ENCODE assay signal across 23 mouse cellular contexts in genomic region chr9:44053936-44054335, GRCm38 (mm10). TPM values are rescaled to one million over a fixed set of nuclear protein-coding genes. Genes with fewer than 3 reads are reported as not detected.
"Had no signal": no experiment of that assay in that cellular context is flagged by ENCODE, and none has a peak within 500 bp of the region (broad histone marks: within the 10 kb centered on the region; RNA-seq: fewer than 3 reads in every experiment).

No protein-coding gene starts in this region.

- ATAC-seq: lung, postnatal 0 days; midbrain, embryonic 13.5 days; midbrain, embryonic 15.5 days had no signal

- H3K9me3 ChIP-seq: lung, embryonic 15.5 days; midbrain, embryonic 13.5 days; midbrain, embryonic 15.5 days; neural tube, embryonic 12.5 days; stomach, embryonic 15.5 days had no signal

- H3K4me1 ChIP-seq: lung, embryonic 15.5 days; megakaryocyte, embryonic 14.5 days; midbrain, embryonic 13.5 days; midbrain, embryonic 15.5 days; neural tube, embryonic 12.5 days; stomach, embryonic 15.5 days had no signal

- H3K9ac ChIP-seq: lung, embryonic 15.5 days; midbrain, embryonic 13.5 days; midbrain, embryonic 15.5 days; neural tube, embryonic 12.5 days; stomach, embryonic 15.5 days had no signal

- H3K27me3 ChIP-seq: lung, embryonic 15.5 days; midbrain, embryonic 13.5 days; midbrain, embryonic 15.5 days; neural tube, embryonic 12.5 days; stomach, embryonic 15.5 days had no signal

- DNase-seq: lung, adult 2 months; lung, postnatal 14 days; lung, postnatal 36 days; right cerebral cortex, postnatal 14 days; thymus, adult 2 months; thymus, postnatal 36 days had no signal

- H3K4me3 ChIP-seq: lung, embryonic 15.5 days; megakaryocyte, embryonic 14.5 days; midbrain, embryonic 13.5 days; midbrain, embryonic 15.5 days; neural tube, embryonic 12.5 days; stomach, embryonic 15.5 days had no signal

- H3K36me3 ChIP-seq: lung, embryonic 15.5 days; midbrain, embryonic 13.5 days; midbrain, embryonic 15.5 days; neural tube, embryonic 12.5 days; stomach, embryonic 15.5 days had no signal

- H3K27ac ChIP-seq: lung, embryonic 15.5 days; macrophage; midbrain, embryonic 13.5 days; midbrain, embryonic 15.5 days; neural tube, embryonic 12.5 days; stomach, embryonic 15.5 days; stomach, postnatal 0 days had no signal

RNA-seq across cellular contexts. Expression of gene Thy1, which starts 10.8 kb away (rescaled TPM):
- polyA plus RNA-seq: midbrain, embryonic 11.5 days had no signal

RNA-seq across cellular contexts. Expression of gene Mfrp, which starts 47.6 kb away (rescaled TPM):
- total RNA-seq: monocyte, adult 5-6 weeks; neutrophil, adult 5-6 weeks had no signal
- polyA plus RNA-seq: liver, embryonic 16.5 days; macrophage; midbrain, embryonic 11.5 days; neural tube, embryonic 14.5 days; stomach, postnatal 0 days had no signal

RNA-seq across cellular contexts. Expression of gene C1qtnf5, which starts 53.1 kb away (rescaled TPM):
- total RNA-seq: megakaryocyte progenitor cell, adult 5-6 weeks; monocyte, adult 5-6 weeks; neutrophil, adult 5-6 weeks had no signal
- polyA plus RNA-seq: macrophage had no signal

RNA-seq across cellular contexts. Expression of gene Gm49380, which starts 59.4 kb away (rescaled TPM):
- total RNA-seq: megakaryocyte progenitor cell, adult 5-6 weeks; midbrain, postnatal 0 days; monocyte, adult 5-6 weeks; neutrophil, adult 5-6 weeks had no signal
- polyA plus RNA-seq: liver, embryonic 16.5 days; lung, adult 2 months; spleen, adult 2 months; stomach, postnatal 0 days; thymus, adult 2 months had no signal
